Mouse (Mus musculus): ENCODE results near the gene Tomt. TPM values are rescaled to one million over a fixed set of nuclear protein-coding genes. Genes with fewer than 3 reads are reported as not detected.
"Not testable (repeated sequence)": the region's sequence is repeated elsewhere in the genome, so short reads cannot be mapped to it uniquely, and the experiment has no call there.

The Tomt gene
- total and polyA plus RNA-seq, 3 experiments: 0.07 to 1.3 (median 1.1) TPM

- no peak for TF ChIP-seq GABPA (IDR thresholded peaks at IDR 0.05; ENCODE audit: insufficient replicate concordance, low read depth, low read length)
- no peak for TF ChIP-seq HCFC1 (IDR thresholded peaks at IDR 0.05; ENCODE audit: low read depth, low read length)
These were observed 45.9 kb upstream of the Tomt start (continued) for GRCm38 (mm10) chr7:101952098-101952497.

- dilution Hi-C loops (cut with MboI; ENCODE audit: extremely low pct_ligation_motif_present, extremely low pct_unique_long_range_greater_than_20kb, low sequenced_read_pairs): no loop called here
- peaks cover 0 to 45% of the 10 kb centered on the region in 2 experiments; a peak in 2 of 4 replicates for H3K4me1 ChIP-seq (ENCODE audit: control insufficient read depth in 1 of 2, insufficient read depth in 2 of 2)
- no peak overlapping the region for H3K4me3 ChIP-seq (replicated peaks in 1 of 3; ENCODE audit: low read depth in 2 of 3, low read length in 2 of 3, poor library complexity in 1 of 3)
- H3K79me2 ChIP-seq (replicated peaks; ENCODE audit: control insufficient read depth, extremely low read depth, insufficient read depth, poor library complexity, severe bottlenecking): peaks cover 18% of the 10 kb centered on the region
- no peak overlapping the region for H3K27ac ChIP-seq (ENCODE audit: insufficient read depth, low read depth)
- peaks cover 0 to 20% of the 10 kb centered on the region in 2 experiments for H3K36me3 ChIP-seq (replicated peaks in 1 of 2; ENCODE audit: control insufficient read depth in 1 of 2, insufficient read depth in 1 of 2, low read length in 1 of 2)
- in situ Hi-C loops (cut with MboI; ENCODE audit: low pct_ligation_motif_present, low pct_unique_long_range_greater_than_20kb, low sequenced_read_pairs): no loop called here
- DNase-seq (ENCODE audit: extremely low read depth): no peak
- H3K27me3 ChIP-seq (replicated peaks): no peaks in the 10 kb centered on the region
- no peak overlapping the region for H3K4me2 ChIP-seq (ENCODE audit: insufficient read depth, low read depth, poor library complexity, severe bottlenecking)
- no peaks in the 10 kb centered on the region for H3K9me3 ChIP-seq (replicated peaks; ENCODE audit: low read length)
- TF ChIP-seq POLR2A (IDR thresholded peaks at IDR 0.05; ENCODE audit: low read depth, low read length) (no peak), EP300 (IDR thresholded peaks at IDR 0.05; ENCODE audit: low read length) (no peak), ZMIZ1 (IDR thresholded peaks at IDR 0.05; ENCODE audit: low read depth, low read length) (no peak), HCFC1 (IDR thresholded peaks at IDR 0.05; ENCODE audit: low read depth, low read length) (no peak), PAX5 (IDR thresholded peaks at IDR 0.05; ENCODE audit: low read length) (no peak), ZNF384 (IDR thresholded peaks at IDR 0.05; ENCODE audit: low read depth, low read length) (no peak), IRF4 (IDR thresholded peaks at IDR 0.05; ENCODE audit: low read depth, low read length) (no peak), MEF2A (IDR thresholded peaks at IDR 0.05; ENCODE audit: borderline replicate concordance, low read depth, low read length) (no peak), ETS1 (conservative IDR thresholded peaks at IDR 0.05; ENCODE audit: low read depth, low read length) (no peak), NRF1 (IDR thresholded peaks at IDR 0.05; ENCODE audit: low read depth, low read length) (no peak), CHD1 (IDR thresholded peaks at IDR 0.05; ENCODE audit: low read depth, low read length) (no peak), GABPA (IDR thresholded peaks at IDR 0.05; ENCODE audit: insufficient replicate concordance, low read depth, low read length) (no peak)
- no peak overlapping the region for H3K9ac ChIP-seq (ENCODE audit: insufficient read depth, low read depth)
These were observed 45.5 kb upstream of the Tomt start for GRCm38 (mm10) chr7:101951648-101952047.

DNA sequence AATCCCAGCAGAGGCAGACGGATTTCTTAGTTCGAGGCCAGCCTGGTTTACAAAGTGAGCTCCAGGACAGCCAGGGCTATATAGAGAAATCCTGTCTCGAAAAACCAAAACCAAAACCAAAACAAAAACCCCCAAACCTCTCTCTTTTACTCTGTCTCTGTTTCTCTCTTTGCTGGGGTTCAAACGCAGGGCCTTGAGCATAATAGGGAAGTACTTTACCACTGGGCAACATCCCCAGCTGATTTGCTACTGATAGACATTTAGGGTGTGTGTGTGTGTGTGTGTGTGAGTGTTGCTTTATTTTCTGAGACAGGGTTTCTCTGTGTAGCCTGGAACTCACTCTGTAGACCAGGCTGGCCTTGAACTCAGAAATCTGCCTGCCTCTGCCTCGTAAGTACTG is 42.8 kb upstream of the Tomt start:
- H3K27me3 ChIP-seq (replicated peaks); H3K27ac ChIP-seq (ENCODE audit: insufficient read depth, low read depth); dilution Hi-C loops (cut with MboI; ENCODE audit: extremely low pct_ligation_motif_present, extremely low pct_unique_long_range_greater_than_20kb, low sequenced_read_pairs); H3K9me3 ChIP-seq (replicated peaks; ENCODE audit: low read length); H3K4me3 ChIP-seq (replicated peaks in 1 of 3; ENCODE audit: low read depth in 2 of 3, low read length in 2 of 3, poor library complexity in 1 of 3); in situ Hi-C loops (cut with MboI; ENCODE audit: low pct_ligation_motif_present, low pct_unique_long_range_greater_than_20kb, low sequenced_read_pairs): not testable (repeated sequence)
- Histone ChIP-seq H3K36me3 (replicated peaks in 1 of 2; ENCODE audit: control insufficient read depth in 1 of 2, insufficient read depth in 1 of 2, low read length in 1 of 2) (peaks cover 0 to 17% of the 10 kb centered on the region in 2 experiments), H3K9ac (ENCODE audit: insufficient read depth, low read depth) (peak overlapping the region; percentile 44; the same call in 1 of the 2 replicates), H3K4me2 (ENCODE audit: insufficient read depth, low read depth, poor library complexity, severe bottlenecking) (peak overlapping the region; percentile 90), H3K4me1 (ENCODE audit: control insufficient read depth in 1 of 2, insufficient read depth in 2 of 2) (peaks cover 0 to 23% of the 10 kb centered on the region in 2 experiments; a peak in 2 of 4 replicates), H3K79me2 (replicated peaks; ENCODE audit: control insufficient read depth, extremely low read depth, insufficient read depth, poor library complexity, severe bottlenecking) (peaks cover 20% of the 10 kb centered on the region)
- DNase-seq (ENCODE audit: extremely low read depth): peak; percentile 38

All from CH12.LX (cell line).